Mouse (Mus musculus) lung, postnatal 0 days (tissue): ENCODE data around the gene M1ap.

Experiments
- CTCF ChIP-seq: IDR thresholded peaks from 2 replicates; pipeline ENCODE4 v1.5.1; 2016; ENCODE audit warnings: antibody characterized with exemption, mild to moderate bottlenecking
- EP300 ChIP-seq: IDR thresholded peaks from 2 replicates; pipeline ENCODE4 v1.6.1; 2016; ENCODE audit warnings: antibody characterized with exemption, mild to moderate bottlenecking, control low read depth

GRCm38 (mm10) chr6:83068221-83068620 is 121.5 kb downstream of the M1ap start:
- TF ChIP-seq CTCF (no peak), EP300 (no peak)
